Mouse (Mus musculus): ENCODE results near the gene Elmod1. TPM values are rescaled to one million over a fixed set of nuclear protein-coding genes. Genes with fewer than 3 reads are reported as not detected.

Elmod1 gene
- total and polyA plus RNA-seq, 3 experiments = not detected

DNA sequence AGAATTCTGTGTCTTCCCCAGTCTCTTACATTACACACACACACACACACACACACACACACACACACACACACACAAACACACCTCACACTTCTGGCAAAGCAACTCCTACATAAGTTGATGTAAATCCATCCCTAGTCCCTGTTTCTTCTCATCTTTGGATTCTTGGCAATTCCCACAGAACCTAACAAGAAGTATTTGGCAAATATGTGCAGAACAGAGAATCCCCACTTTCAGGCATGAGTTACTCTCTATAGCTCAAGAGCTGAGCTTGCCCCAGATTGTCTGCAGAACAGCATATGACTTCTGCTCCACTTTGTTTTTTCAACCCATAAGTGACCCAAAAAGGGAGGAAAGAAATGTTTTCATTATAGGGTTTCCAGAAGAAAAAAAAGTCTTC is 2.7 kb downstream of the Elmod1 start:
- TF ChIP-seq ZNF384 (IDR thresholded peaks at IDR 0.05; ENCODE audit: low read depth, low read length) (no peak), SIN3A (IDR thresholded peaks at IDR 0.05; ENCODE audit: low read length) (no peak), TBP (conservative IDR thresholded peaks at IDR 0.05; ENCODE audit: low read depth, low read length) (no peak), NELFE (IDR thresholded peaks at IDR 0.05; ENCODE audit: low read depth, low read length) (no peak), IRF4 (IDR thresholded peaks at IDR 0.05; ENCODE audit: low read depth, low read length) (no peak), EP300 (IDR thresholded peaks at IDR 0.05; ENCODE audit: low read length) (no peak), MAFK (IDR thresholded peaks at IDR 0.05; ENCODE audit: insufficient replicate concordance, low read length) (no peak), PAX5 (IDR thresholded peaks at IDR 0.05; ENCODE audit: low read length) (no peak), CTCF (conservative IDR thresholded peaks at IDR 0.05 in 1 of 2, IDR thresholded peaks at IDR 0.05 in 1 of 2; ENCODE audit: low read depth in 2 of 2, low read length in 2 of 2) (no peak), ZKSCAN1 (IDR thresholded peaks at IDR 0.05; ENCODE audit: borderline replicate concordance, low read depth, low read length) (no peak), ZC3H11A (IDR thresholded peaks at IDR 0.05; ENCODE audit: low read depth, low read length) (no peak), MXI1 (IDR thresholded peaks at IDR 0.05; ENCODE audit: low read depth, low read length) (no peak), USF1 (IDR thresholded peaks at IDR 0.05; ENCODE audit: low read depth, low read length) (no peak), ELF1 (IDR thresholded peaks at IDR 0.05; ENCODE audit: low read depth, low read length) (no peak), KAT2A (IDR thresholded peaks at IDR 0.05; ENCODE audit: insufficient replicate concordance, low read length) (no peak), USF2 (conservative IDR thresholded peaks at IDR 0.05; ENCODE audit: low read depth, low read length) (no peak), MAZ (IDR thresholded peaks at IDR 0.05; ENCODE audit: low read depth, low read length) (no peak), GABPA (IDR thresholded peaks at IDR 0.05; ENCODE audit: insufficient replicate concordance, low read depth, low read length) (no peak)
- Histone ChIP-seq H3K4me1 (ENCODE audit: control insufficient read depth in 1 of 2, insufficient read depth in 2 of 2) (no peaks in the 10 kb centered on the region), H3K4me2 (ENCODE audit: insufficient read depth, low read depth, poor library complexity, severe bottlenecking) (no peak overlapping the region), H3K79me2 (replicated peaks; ENCODE audit: control insufficient read depth, extremely low read depth, insufficient read depth, poor library complexity, severe bottlenecking) (no peaks in the 10 kb centered on the region), H3K27ac (ENCODE audit: insufficient read depth, low read depth) (no peak overlapping the region), H3K9me3 (replicated peaks; ENCODE audit: low read length) (no peaks in the 10 kb centered on the region), H3K4me3 (replicated peaks in 1 of 3; ENCODE audit: low read depth in 2 of 3, low read length in 2 of 3, poor library complexity in 1 of 3) (no peak overlapping the region), H3K27me3 (replicated peaks) (no peaks in the 10 kb centered on the region), H3K9ac (ENCODE audit: insufficient read depth, low read depth) (no peak overlapping the region), H3K36me3 (replicated peaks in 1 of 2; ENCODE audit: control insufficient read depth in 1 of 2, insufficient read depth in 1 of 2, low read length in 1 of 2) (no peaks in the 10 kb centered on the region)
- dilution Hi-C loops (cut with MboI; ENCODE audit: extremely low pct_ligation_motif_present, extremely low pct_unique_long_range_greater_than_20kb, low sequenced_read_pairs) (no loop called here), in situ Hi-C loops (cut with MboI; ENCODE audit: low pct_ligation_motif_present, low pct_unique_long_range_greater_than_20kb, low sequenced_read_pairs) (no loop called here)
- DNase-seq (ENCODE audit: extremely low read depth) = no peak

DNA sequence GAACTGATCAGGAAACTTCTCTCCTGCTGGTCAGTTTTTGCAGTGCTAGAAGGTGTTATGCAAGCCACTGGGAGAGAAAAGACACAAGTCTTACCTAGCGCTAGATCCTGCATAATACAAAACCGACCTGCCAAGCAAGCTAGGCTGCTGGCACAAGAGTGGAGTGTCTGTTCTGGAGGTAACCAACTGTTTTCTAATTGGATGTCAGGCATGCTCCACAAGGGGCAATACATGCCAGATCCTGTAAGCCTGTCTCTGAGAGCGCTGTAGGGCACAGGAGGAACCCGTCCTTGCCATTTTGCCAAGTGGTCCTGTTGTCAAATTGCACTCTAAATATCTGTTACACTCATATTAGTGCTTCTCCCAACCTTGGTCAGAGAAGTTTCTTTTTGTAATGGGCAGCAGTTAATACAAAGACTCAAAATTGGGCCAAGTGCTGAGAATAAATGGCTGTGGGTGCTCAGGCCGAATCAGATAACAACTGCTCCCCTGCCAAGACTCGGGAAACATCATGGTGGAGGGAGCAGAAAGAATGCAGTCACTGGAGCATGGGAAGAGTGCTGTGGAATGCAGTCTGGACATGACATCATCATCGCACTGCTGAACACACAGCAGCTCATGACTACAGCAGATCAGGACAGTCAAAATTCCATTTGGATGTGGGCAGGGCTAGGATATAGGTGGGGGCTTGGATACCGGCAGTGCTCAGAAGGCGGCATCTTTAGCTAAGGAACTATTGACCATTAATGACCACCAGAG is 7.3 kb downstream of the Elmod1 start:
- no peaks in the 10 kb centered on the region for H3K9me3 ChIP-seq (replicated peaks; ENCODE audit: low read length)
- H3K4me1 ChIP-seq (ENCODE audit: control insufficient read depth in 1 of 2, insufficient read depth in 2 of 2) = no peaks in the 10 kb centered on the region
- dilution Hi-C loops (cut with MboI; ENCODE audit: extremely low pct_ligation_motif_present, extremely low pct_unique_long_range_greater_than_20kb, low sequenced_read_pairs) = no loop called here
- no peak overlapping the region for H3K4me2 ChIP-seq (ENCODE audit: insufficient read depth, low read depth, poor library complexity, severe bottlenecking)
- H3K9ac ChIP-seq (ENCODE audit: insufficient read depth, low read depth) = no peak overlapping the region
- H3K27me3 ChIP-seq (replicated peaks) = no peaks in the 10 kb centered on the region
- H3K79me2 ChIP-seq (replicated peaks; ENCODE audit: control insufficient read depth, extremely low read depth, insufficient read depth, poor library complexity, severe bottlenecking) = no peaks in the 10 kb centered on the region
- no peaks in the 10 kb centered on the region for H3K36me3 ChIP-seq (replicated peaks in 1 of 2; ENCODE audit: control insufficient read depth in 1 of 2, insufficient read depth in 1 of 2, low read length in 1 of 2)
- H3K27ac ChIP-seq (ENCODE audit: insufficient read depth, low read depth) = no peak overlapping the region
- in situ Hi-C loops (cut with MboI; ENCODE audit: low pct_ligation_motif_present, low pct_unique_long_range_greater_than_20kb, low sequenced_read_pairs) = no loop called here
- H3K4me3 ChIP-seq (replicated peaks in 1 of 3; ENCODE audit: low read depth in 2 of 3, low read length in 2 of 3, poor library complexity in 1 of 3) = no peak overlapping the region
- no peak for DNase-seq (ENCODE audit: extremely low read depth)
- TF ChIP-seq PAX5 (IDR thresholded peaks at IDR 0.05; ENCODE audit: low read length) = no peak
- no peak for TF ChIP-seq CHD1 (IDR thresholded peaks at IDR 0.05; ENCODE audit: low read depth, low read length)
- TF ChIP-seq GABPA (IDR thresholded peaks at IDR 0.05; ENCODE audit: insufficient replicate concordance, low read depth, low read length) = no peak
- TF ChIP-seq MYC (IDR thresholded peaks at IDR 0.05; ENCODE audit: low read depth, low read length) = no peak
- TF ChIP-seq ETS1 (conservative IDR thresholded peaks at IDR 0.05; ENCODE audit: low read depth, low read length) = no peak
- TF ChIP-seq MAFK (IDR thresholded peaks at IDR 0.05; ENCODE audit: insufficient replicate concordance, low read length) = no peak
- no peak for TF ChIP-seq IRF4 (IDR thresholded peaks at IDR 0.05; ENCODE audit: low read depth, low read length)
- no peak for TF ChIP-seq ZKSCAN1 (IDR thresholded peaks at IDR 0.05; ENCODE audit: borderline replicate concordance, low read depth, low read length)
- no peak for TF ChIP-seq MAZ (IDR thresholded peaks at IDR 0.05; ENCODE audit: low read depth, low read length)
